Mouse (Mus musculus): ENCODE data around the gene Rictor.

GRCm38 (mm10) chr15:6663991-6664390, 44.2 kb upstream of the Rictor start:
- TF ChIP-seq POLR2A (IDR thresholded peaks at IDR 0.05; ENCODE audit: insufficient read depth, low read depth, low read length) (no peak), CTCF (IDR thresholded peaks at IDR 0.05) (no peak)
